Mouse (Mus musculus): ENCODE measurements at regions not wholly inside any gene's neighbourhood (a gene's known extent, or its start where the extent isn't known, plus 50 kb on each side); places are given as distances from the start of the nearest gene placed in this dataset.

DNA sequence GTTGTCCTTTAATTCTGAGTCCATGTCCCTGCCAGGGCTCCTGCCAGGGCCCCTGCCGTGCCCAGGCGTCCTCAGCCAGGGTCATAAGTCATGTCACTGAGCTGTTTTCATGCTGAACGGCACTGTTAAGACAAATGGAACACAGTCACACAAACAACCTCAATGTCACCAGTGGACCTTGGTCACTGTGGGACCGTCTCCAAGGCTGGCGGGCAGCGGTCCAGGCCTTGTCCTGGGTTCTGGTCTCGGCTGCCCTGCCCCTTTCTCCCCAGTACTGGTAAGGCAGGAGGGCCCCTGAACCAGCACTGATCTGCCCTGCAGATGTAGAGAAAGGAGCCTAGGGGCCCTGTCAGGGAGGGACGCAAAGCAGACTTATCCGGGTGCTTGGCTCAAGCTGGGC is 79.3 kb upstream of the Ptpn1 start:
- Histone ChIP-seq H3K4me3 (ENCODE audit: low read depth, low read length) (no peak overlapping the region), H3K4me1 (ENCODE audit: control insufficient read depth, insufficient read depth, low read length) (peaks cover 5% of the 10 kb centered on the region; the same call in 1 of the 2 replicates), H3K9me3 (ENCODE audit: control insufficient read depth, low read length) (no peaks in the 10 kb centered on the region), H3K27ac (replicated peaks; ENCODE audit: low read depth, low read length) (no peak overlapping the region), H3K27me3 (replicated peaks; ENCODE audit: control insufficient read depth, insufficient read depth, low read length) (no peaks in the 10 kb centered on the region), H3K36me3 (ENCODE audit: control insufficient read depth, insufficient read depth, low read length) (no peaks in the 10 kb centered on the region), H3K9ac (ENCODE audit: low read depth, low read length) (no peak overlapping the region), H3K4me2 (ENCODE audit: low read depth, low read length) (no peak overlapping the region)
- ATAC-seq (ENCODE audit: low read depth) (no peak), DNase-seq (ENCODE audit: low spot score) (no peak)
- 82% methylated on average over 9 of the region's 9 CpGs for WGBS

DNA sequence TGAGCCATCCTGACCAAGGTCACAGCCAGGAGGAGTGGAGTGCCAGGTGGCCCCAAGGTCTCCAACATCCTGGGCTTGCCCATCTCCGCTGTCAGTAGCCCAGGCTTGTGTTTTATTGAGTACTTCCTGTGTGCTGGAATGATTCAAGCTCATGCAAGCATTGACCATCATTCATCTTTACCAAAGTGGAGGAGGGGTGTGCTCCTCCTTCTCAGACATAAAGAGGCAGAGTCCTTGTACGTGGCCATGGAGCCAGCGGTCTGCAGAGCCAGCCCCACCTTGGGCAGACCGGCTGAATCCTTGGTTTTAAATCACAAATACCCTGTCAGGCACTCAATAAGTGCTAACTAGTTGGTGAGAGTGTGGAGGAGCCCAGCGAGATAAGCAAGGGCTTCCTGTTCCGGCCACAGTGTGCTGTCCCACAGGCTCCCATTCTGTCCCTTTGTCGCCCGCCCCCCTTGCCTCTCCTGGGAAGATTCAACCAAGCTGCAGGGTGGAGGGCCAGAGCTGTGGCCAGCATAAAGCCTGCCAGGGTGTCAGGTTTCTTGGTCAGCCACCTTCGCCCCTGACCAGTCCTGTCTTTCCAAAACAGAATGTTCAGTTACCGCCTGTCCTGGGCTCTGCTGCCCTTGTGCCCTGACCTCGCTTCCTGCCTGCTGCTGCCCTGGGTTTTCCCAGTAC is 80.5 kb upstream of the Ptpn1 start:
- H3K9ac ChIP-seq (ENCODE audit: low read depth, low read length) = no peak overlapping the region
- no peak overlapping the region for H3K27ac ChIP-seq (replicated peaks; ENCODE audit: low read depth, low read length)
- DNase-seq (ENCODE audit: low spot score) (no peak), ATAC-seq (ENCODE audit: low read depth) (no peak)
- H3K27me3 ChIP-seq (replicated peaks; ENCODE audit: control insufficient read depth, insufficient read depth, low read length) = no peaks in the 10 kb centered on the region
- H3K4me3 ChIP-seq (ENCODE audit: low read depth, low read length) = no peak overlapping the region
- no peak overlapping the region for H3K4me2 ChIP-seq (ENCODE audit: low read depth, low read length)
- no peaks in the 10 kb centered on the region for H3K9me3 ChIP-seq (ENCODE audit: control insufficient read depth, low read length)
- no peaks in the 10 kb centered on the region for H3K36me3 ChIP-seq (ENCODE audit: control insufficient read depth, insufficient read depth, low read length)
- WGBS = 36% methylated on average over 11 of the region's 11 CpGs
- peaks cover 5% of the 10 kb centered on the region; the same call in 1 of the 2 replicates for H3K4me1 ChIP-seq (ENCODE audit: control insufficient read depth, insufficient read depth, low read length)

DNA sequence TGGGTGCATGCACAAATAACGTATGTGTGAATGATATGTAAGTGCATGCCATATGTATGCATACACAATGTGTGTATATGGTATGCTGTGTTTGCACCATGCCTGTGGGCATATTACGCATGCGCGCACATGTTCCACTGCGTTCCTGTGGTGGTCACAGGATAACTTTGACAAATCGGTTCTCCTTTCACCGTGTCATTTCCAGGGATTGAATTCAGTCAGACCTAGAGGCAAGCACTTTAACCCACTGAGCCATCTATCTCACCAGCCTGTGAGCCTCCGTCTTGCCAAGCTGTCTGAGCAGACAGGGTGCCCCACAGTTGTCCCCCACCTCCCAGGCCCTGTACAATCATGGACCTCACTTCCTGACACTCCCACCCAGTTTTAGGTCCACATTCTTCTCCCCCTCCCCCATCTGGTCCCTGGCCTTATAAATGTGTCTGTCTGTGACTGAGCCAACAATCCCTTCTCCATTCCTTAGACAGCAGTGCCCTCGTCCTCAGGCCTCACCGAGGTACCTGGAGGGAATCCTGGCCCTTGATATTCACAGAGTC is 81.8 kb upstream of the Ptpn1 start:
- H3K4me3 ChIP-seq (ENCODE audit: low read depth, low read length) = no peak overlapping the region
- no peaks in the 10 kb centered on the region for H3K36me3 ChIP-seq (ENCODE audit: control insufficient read depth, insufficient read depth, low read length)
- H3K9me3 ChIP-seq (ENCODE audit: control insufficient read depth, low read length) = no peaks in the 10 kb centered on the region
- H3K27ac ChIP-seq (replicated peaks; ENCODE audit: low read depth, low read length) = no peak overlapping the region
- ATAC-seq (ENCODE audit: low read depth) (0 out of 2 replicates have a peak, but pooled peaks have one; percentile 42), DNase-seq (ENCODE audit: low spot score) (peak; percentile 36)
- peaks cover 5% of the 10 kb centered on the region; the same call in 1 of the 2 replicates for H3K4me1 ChIP-seq (ENCODE audit: control insufficient read depth, insufficient read depth, low read length)
- no peaks in the 10 kb centered on the region for H3K27me3 ChIP-seq (replicated peaks; ENCODE audit: control insufficient read depth, insufficient read depth, low read length)
- 69% methylated on average over 10 of the region's 10 CpGs for WGBS
- H3K9ac ChIP-seq (ENCODE audit: low read depth, low read length) = no peak overlapping the region
- H3K4me2 ChIP-seq (ENCODE audit: low read depth, low read length) = no peak overlapping the region

DNA sequence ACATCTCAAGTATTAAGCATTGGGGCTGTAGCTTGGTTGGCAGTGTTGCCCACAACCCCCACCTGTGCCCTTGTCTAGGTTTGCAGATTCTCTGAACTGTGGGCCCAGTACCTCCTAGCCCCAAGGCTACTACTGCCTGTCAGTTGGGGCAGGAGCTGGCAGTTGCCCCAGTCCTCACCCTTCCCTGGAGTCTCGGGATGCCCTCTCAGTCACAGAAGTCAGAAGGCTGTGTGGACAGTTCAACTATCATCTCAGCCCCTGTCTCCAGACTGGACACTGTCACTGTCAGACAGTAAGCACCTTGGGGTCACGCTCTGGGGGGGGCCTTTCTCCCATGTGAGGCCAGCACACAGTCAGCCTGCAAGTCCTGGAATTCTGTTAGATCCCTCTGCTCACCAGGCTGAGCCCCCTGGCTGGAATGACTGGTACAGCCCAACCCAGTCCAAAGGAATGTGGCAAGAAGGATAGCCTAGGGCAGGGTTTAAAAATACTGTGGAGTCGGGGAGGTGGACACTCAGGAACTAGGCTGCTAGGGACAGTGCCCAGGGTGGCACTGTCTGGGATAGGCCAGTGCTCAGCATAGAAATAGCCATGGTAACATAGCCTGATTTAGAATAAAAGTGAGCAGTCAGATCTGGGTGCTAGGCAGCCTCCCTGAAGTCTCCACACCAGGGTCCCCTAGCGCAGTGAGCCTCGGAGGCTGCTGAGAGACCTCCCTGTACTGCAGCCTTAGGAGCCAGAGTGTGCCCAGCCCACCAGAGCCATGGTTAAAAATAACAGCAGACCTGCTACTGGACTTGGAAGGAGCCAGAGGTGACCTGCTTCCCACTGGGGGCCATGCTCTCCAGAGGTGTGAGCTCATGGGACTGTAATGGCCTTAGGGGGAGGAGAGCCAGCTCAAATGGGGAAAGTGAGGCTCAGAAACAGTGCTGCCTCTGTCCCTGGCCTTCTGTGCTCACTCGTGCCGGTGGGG is 83.1 kb upstream of the Ptpn1 start:
- ATAC-seq (ENCODE audit: low read depth) = no peak
- Histone ChIP-seq H3K9me3 (ENCODE audit: control insufficient read depth, low read length) (no peaks in the 10 kb centered on the region), H3K4me3 (ENCODE audit: low read depth, low read length) (no peak overlapping the region), H3K9ac (ENCODE audit: low read depth, low read length) (no peak overlapping the region), H3K4me1 (ENCODE audit: control insufficient read depth, insufficient read depth, low read length) (peaks cover 5% of the 10 kb centered on the region; the same call in 1 of the 2 replicates), H3K27ac (replicated peaks; ENCODE audit: low read depth, low read length) (no peak overlapping the region), H3K27me3 (replicated peaks; ENCODE audit: control insufficient read depth, insufficient read depth, low read length) (no peaks in the 10 kb centered on the region), H3K36me3 (ENCODE audit: control insufficient read depth, insufficient read depth, low read length) (no peaks in the 10 kb centered on the region), H3K4me2 (ENCODE audit: low read depth, low read length) (no peak overlapping the region)
- no peak for DNase-seq (ENCODE audit: low spot score)
- 67% methylated on average over 7 of the region's 7 CpGs for WGBS

DNA sequence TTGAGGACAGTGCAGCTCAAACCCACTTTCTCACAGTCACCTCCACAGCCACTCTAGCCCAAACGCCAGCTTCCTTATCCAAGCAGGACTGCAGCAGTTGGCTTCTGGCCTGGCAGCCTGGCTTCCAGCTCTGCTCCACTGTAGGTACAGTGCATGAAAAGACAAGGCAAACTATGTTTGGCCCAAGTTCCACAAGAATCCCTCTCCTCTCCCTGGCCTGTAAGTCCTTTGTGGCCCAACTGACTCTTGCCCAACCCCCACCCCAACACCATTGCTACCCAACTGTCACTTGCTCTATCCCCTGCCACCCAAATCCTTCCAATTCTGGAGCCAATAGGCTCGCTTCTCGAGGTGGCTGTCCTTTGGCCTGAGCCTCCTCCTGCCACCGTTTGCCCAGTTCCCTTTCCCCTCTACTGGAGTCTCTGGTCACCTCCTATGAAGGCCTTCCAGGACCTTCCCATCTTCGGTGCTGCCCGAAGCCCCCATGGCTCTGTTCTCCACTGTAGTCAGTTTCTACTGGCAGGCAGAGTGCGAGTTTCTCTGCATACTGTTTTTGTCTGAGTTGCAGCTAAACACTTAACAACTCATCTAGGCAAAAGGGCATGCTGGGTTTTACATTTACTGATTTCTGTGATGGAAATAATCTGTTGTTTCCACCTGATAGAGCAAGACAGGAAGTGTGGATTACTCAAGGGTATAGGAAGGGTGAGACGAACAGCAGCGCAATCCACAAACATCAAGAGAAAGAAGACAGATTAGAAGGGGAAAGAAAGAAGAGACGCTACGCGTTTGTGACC is 84.4 kb upstream of the Ptpn1 start:
- Histone ChIP-seq H3K9me3 (ENCODE audit: control insufficient read depth, low read length) (no peaks in the 10 kb centered on the region), H3K4me3 (ENCODE audit: low read depth, low read length) (no peak overlapping the region), H3K27me3 (replicated peaks; ENCODE audit: control insufficient read depth, insufficient read depth, low read length) (no peaks in the 10 kb centered on the region), H3K4me1 (ENCODE audit: control insufficient read depth, insufficient read depth, low read length) (peaks cover 5% of the 10 kb centered on the region; the same call in 1 of the 2 replicates), H3K36me3 (ENCODE audit: control insufficient read depth, insufficient read depth, low read length) (no peaks in the 10 kb centered on the region), H3K4me2 (ENCODE audit: low read depth, low read length) (no peak overlapping the region), H3K27ac (replicated peaks; ENCODE audit: low read depth, low read length) (no peak overlapping the region), H3K9ac (ENCODE audit: low read depth, low read length) (no peak overlapping the region)
- ATAC-seq (ENCODE audit: low read depth) (no peak), DNase-seq (ENCODE audit: low spot score) (no peak)
- whole genome bisulfite sequencing = 71% methylated on average over 12 of the region's 12 CpGs

DNA sequence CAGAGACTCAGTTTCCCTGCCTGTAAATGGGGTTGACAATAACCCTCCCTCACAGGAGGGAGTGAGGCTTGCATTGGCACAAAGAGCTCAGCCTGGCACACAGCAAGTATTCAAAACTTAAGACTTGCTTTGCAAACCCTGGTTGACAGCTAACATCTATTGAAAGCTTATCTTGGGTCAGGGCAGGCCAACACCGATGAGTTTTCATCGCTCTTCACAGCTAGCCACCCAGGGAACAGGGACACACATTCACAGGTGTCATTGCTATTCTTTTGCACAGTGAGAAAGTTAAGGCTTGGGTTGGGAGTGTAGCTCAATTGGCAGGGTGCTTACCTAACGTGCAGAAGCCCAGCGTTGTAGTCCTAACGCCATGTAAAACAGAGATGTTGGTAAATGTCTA is 86.5 kb upstream of the Ptpn1 start:
- H3K36me3 ChIP-seq (ENCODE audit: control insufficient read depth, insufficient read depth, low read length) = no peaks in the 10 kb centered on the region
- H3K27ac ChIP-seq (replicated peaks; ENCODE audit: low read depth, low read length) = no peak overlapping the region
- no peaks in the 10 kb centered on the region for H3K27me3 ChIP-seq (replicated peaks; ENCODE audit: control insufficient read depth, insufficient read depth, low read length)
- no peak overlapping the region for H3K9ac ChIP-seq (ENCODE audit: low read depth, low read length)
- no peaks in the 10 kb centered on the region for H3K9me3 ChIP-seq (ENCODE audit: control insufficient read depth, low read length)
- no peak for ATAC-seq (ENCODE audit: low read depth)
- no peak overlapping the region for H3K4me3 ChIP-seq (ENCODE audit: low read depth, low read length)
- no peak for DNase-seq (ENCODE audit: low spot score)
- no peak overlapping the region for H3K4me2 ChIP-seq (ENCODE audit: low read depth, low read length)
- WGBS = 82% methylated on average over 5 of the region's 5 CpGs
- H3K4me1 ChIP-seq (ENCODE audit: control insufficient read depth, insufficient read depth, low read length) = 0 out of 2 replicates have a peak, but pooled peaks cover 9% of the 10 kb centered on the region

DNA sequence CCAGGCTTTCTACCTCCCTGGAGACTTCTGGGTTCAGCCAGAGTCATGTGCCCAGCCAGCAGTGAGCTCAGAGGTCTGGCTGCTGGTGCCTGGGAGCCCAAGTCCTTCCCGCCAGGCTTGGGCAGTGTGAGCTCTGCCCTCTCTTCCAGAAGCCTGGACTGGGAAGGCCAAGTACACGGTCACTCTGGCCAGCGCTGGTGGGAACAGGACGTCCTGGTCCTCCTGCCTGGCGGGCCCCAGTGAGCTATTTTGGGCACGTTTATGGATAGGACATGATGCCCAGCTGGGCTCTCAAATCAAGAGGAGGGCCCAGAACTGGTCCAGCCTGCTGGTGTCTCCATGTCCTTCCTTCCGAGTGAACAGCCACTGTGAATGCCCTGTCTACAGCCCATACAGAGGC is 87.3 kb upstream of the Ptpn1 start:
- H3K4me2 ChIP-seq (ENCODE audit: low read depth, low read length) = no peak overlapping the region
- no peaks in the 10 kb centered on the region for H3K9me3 ChIP-seq (ENCODE audit: control insufficient read depth, low read length)
- H3K4me3 ChIP-seq (ENCODE audit: low read depth, low read length) = no peak overlapping the region
- no peaks in the 10 kb centered on the region for H3K36me3 ChIP-seq (ENCODE audit: control insufficient read depth, insufficient read depth, low read length)
- H3K27me3 ChIP-seq (replicated peaks; ENCODE audit: control insufficient read depth, insufficient read depth, low read length) = no peaks in the 10 kb centered on the region
- DNase-seq (ENCODE audit: low spot score) (no peak), ATAC-seq (ENCODE audit: low read depth) (no peak)
- 83% methylated on average over 6 of the region's 7 CpGs for WGBS
- H3K9ac ChIP-seq (ENCODE audit: low read depth, low read length) = no peak overlapping the region
- H3K4me1 ChIP-seq (ENCODE audit: control insufficient read depth, insufficient read depth, low read length) = 0 out of 2 replicates have a peak, but pooled peaks cover 9% of the 10 kb centered on the region
- H3K27ac ChIP-seq (replicated peaks; ENCODE audit: low read depth, low read length) = no peak overlapping the region

DNA sequence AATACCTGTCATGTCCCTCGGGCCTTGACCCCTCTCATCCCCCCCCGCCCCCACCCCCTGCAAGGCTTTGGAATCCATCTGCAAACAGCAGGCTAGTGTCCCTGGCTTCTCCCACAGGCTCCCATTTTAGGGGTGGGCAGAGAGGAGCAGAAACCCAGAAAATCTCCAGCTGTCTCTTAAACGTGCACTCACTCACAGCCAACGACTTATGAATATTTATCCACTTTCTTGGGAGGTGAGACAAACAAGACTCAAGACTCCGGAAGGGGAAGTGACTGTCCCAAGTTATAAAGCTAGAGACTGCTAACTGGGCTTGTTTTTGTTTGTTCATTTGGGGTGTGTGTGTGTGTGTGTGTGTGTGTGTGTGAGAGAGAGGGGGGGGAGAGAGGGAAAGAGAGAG is 87.9 kb upstream of the Ptpn1 start:
- Histone ChIP-seq H3K27me3 (replicated peaks; ENCODE audit: control insufficient read depth, insufficient read depth, low read length) (no peaks in the 10 kb centered on the region), H3K4me1 (ENCODE audit: control insufficient read depth, insufficient read depth, low read length) (0 out of 2 replicates have a peak, but pooled peaks cover 9% of the 10 kb centered on the region), H3K9me3 (ENCODE audit: control insufficient read depth, low read length) (no peaks in the 10 kb centered on the region), H3K9ac (ENCODE audit: low read depth, low read length) (no peak overlapping the region), H3K36me3 (ENCODE audit: control insufficient read depth, insufficient read depth, low read length) (no peaks in the 10 kb centered on the region), H3K27ac (replicated peaks; ENCODE audit: low read depth, low read length) (no peak overlapping the region), H3K4me2 (ENCODE audit: low read depth, low read length) (no peak overlapping the region), H3K4me3 (ENCODE audit: low read depth, low read length) (no peak overlapping the region)
- WGBS = 60% methylated on average over 5 of the region's 5 CpGs
- no peak for ATAC-seq (ENCODE audit: low read depth)
- DNase-seq (ENCODE audit: low spot score) = no peak

Measured in embryonic facial prominence, embryonic 14.5 days (tissue).